Mouse (Mus musculus) heart, postnatal 10 days (tissue): ENCODE data around the gene Ncapd3. TPM values are rescaled to one million over a fixed set of nuclear protein-coding genes. Genes with fewer than 3 reads are reported as not detected.

Experiments
- DNase-seq, 2 experiments: peaks; one replicate each; pipeline ENCODE4 v3.0.0; 2021
- intact Hi-C: fragments of 180-260 bp; cut with DNase I; formaldehyde crosslinking; loops from one replicate; pipeline ENCODE4 v1.15.1; 2025
- total RNA-seq, 2 experiments: library from RNA; stranded (reverse); gene quantifications; 2 replicates each; pipeline ENCODE4 v1.2.3; 2021

Ncapd3 gene
- total RNA-seq, 2 experiments from 2014 or later: 17.6 to 18.6 TPM

DNA sequence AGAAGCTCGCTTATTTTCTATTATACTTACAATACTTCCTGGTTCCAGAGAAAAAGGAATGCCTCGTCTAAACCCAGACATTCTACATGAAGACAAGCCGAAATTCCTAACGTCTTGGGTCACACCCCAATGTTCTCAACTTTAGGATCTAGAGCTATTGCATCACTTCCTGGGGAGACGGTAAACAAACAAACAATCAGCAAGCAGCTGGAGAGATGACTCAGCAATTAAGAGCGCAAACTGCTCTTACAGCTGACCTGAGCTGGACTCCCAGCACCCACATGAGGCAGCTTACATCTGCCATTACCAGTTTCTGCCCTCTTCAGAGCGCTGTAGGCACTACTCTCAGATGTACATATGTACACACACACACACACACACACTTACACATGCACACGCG lies 91.3 kb downstream of the Ncapd3 start:
- no peak for DNase-seq
- intact Hi-C loops: no loop called here

DNA sequence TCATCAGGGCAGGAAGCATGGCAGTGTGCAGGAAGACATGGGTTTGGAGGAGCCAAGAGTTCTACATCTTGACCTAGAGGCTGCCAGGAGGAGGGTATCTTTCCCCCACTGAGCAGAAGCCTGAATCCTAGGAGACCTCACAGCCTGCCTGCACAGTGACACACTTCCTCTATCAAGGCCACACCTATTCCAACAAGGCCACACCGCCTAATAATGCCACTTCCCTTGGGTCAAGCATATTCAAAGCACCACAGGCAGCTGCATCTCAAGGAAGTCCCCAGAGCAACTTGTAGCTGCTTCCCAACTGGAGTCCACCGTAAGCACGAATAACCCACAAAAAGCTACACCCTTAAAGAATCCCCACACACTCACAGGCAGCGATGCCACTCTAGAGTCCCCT lies 92.1 kb downstream of the Ncapd3 start:
- intact Hi-C loops: no loop called here

GRCm38 (mm10) chr9:27122963-27123362 lies 93.0 kb downstream of the Ncapd3 start:
- intact Hi-C loops: no loop called here
- no peak for DNase-seq

More for the DNA sequence above, 92.1 kb downstream of the Ncapd3 start:
- no peak for DNase-seq

GRCm38 (mm10) chr9:27123947-27124346 lies 94.0 kb downstream of the Ncapd3 start:
- intact Hi-C loops: no loop called here
- DNase-seq: no peak

DNA sequence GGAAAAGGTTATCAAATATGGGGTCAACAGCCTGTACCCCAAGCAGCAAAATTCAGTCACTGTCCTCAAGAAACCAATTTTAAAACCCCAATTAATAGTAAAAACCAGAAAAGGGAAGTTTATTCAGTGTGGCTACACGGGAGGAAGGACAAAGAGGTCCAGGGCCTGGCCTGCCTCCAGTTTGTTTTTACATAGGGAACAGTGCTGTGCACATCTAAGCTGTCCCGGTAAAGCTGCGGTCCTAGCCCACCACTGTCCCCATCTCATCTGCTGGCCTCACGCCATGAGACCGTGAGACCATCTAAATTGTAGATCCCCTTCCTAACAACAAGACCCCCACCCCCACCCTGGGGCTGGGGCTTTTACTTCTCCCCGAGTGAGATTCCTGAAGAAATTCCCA lies 95.5 kb downstream of the Ncapd3 start:
- intact Hi-C loops: no loop called here
- DNase-seq: no peak

DNA sequence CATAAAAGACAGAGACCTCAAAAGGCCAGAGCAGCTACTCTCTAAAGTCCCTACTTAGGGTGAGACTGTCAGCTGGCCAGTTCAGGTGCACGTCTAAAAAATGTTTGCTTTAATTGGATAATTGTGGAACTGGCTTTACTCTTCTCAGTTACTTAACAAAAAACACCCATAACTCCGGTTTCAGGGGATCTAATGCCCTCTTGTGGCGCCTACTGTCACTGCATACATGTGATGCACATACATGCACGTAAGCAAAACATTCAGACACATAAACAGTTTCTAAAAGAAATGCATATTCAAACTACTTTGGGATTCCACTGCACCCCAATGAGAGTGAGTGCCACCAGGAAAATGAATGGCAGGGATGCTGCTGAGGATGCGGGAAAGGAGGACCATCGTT lies 96.6 kb downstream of the Ncapd3 start:
- intact Hi-C loops: no loop called here
- no peak for DNase-seq

DNA sequence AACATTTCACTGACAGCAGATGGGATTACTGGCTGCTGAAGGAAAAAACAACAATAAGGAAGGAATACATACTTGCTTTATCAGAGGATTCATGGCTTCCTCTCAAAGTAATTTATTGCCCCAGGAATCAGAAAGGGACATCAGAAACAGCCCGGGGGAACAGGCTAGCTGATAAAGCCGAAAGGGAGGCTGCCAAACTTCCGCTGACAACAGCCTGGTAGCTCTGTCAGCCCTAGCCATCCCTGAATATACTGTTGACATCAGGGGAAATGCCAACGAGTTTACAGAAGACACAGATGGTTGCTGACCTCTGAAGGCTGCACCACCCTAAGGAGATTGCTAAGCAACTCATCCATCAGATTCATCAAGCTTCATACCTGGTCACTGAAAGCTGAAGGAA lies 98.7 kb downstream of the Ncapd3 start:
- DNase-seq: no peak
- intact Hi-C loops: no loop called here

DNA sequence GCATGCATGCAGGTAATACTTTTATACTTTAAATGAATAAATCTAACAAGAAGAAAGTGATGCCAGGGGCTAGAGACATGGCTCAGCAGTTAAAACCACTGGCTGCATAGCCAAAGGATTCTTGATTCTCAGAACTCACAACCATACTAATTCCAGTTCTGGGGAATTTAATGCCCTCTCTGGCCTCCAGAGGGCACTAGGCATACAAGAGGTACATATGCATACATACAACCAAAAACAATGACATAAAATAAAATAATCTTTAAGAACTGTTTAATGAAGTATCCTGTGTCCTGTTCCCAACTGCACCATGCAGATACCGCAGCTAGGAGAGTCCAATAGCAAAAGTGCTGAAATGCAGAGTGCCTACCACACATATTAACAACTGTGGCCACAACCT lies 104.4 kb downstream of the Ncapd3 start:
- intact Hi-C loops: loop anchor here (1.0 to 2.0 kb wide), 2 partner anchors 28 to 42 kb away; no protein-coding TSS in a partner anchor
- DNase-seq: peak; percentile 49 to 57

GRCm38 (mm10) chr9:27135372-27135771 lies 105.4 kb downstream of the Ncapd3 start:
- DNase-seq: no peak
- intact Hi-C loops: loop anchor here (2.0 kb wide), 1 partner anchor 29 kb away; no protein-coding TSS in a partner anchor

GRCm38 (mm10) chr9:27136651-27137050 lies 106.7 kb downstream of the Ncapd3 start:
- intact Hi-C loops: no loop called here
- no peak for DNase-seq

DNA sequence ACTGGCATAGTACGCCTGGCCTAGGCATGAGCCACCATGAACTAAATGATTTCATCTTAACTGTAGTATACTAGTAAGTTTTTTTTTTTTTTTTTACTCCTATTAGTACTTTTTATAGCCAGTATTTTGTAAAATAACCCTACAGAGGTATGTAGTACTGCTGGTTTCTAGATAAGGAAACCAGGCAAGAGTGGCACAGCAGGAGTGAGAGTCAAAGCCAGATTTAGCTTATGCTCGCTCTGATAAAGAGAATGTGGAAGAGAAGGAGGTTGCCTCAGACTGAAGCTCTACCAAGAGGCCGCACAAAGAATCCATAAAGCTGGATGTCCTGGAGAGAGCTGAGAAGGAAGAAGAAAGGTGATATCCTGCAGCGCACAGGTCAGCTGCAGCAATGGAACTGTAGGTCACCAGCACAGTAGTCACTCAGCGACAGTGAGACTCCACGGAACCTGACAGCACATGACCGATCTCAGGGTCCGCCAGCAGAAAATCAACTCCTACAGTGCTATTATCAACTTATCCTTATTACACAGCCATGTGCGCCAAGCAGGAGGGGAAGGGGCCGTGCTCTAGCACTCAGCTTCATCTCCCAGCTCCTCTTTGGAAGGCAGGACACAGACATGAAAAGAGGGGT lies 110.6 kb downstream of the Ncapd3 start:
- intact Hi-C loops: no loop called here
- DNase-seq: no peak

DNA sequence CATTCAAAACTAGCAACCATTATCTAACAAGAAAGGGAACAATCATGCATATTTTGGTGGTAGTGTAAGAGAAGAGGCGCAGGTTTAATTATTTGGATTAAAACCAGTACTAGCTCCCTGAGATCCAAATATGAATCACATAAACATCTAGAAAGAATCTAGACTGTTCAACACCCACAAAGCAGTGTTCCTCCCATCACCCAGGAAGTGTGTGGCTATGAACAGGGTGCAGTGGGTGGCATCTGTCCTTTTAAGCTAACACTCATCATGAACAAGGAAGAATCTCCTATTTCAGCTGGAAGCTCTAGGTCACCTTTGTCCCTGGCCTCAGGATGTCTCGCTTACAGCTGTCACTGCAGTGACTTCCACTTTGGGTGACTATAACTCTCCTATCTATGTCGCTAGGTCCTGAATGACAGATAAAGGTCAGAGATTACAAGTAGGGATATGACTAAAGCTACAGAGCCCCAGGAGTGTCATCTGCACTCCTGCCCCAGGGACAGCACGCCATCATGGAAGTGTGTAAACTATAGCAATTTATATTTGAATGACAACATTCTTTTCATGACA lies 114.4 kb downstream of the Ncapd3 start:
- no peak for DNase-seq
- intact Hi-C loops: no loop called here

Other genes with a start within 250 kb of the Ncapd3 start
- gene Glb1l2, start 223.7 kb upstream of the Ncapd3 start, total RNA-seq: 1 to 10 TPM in 1 of 2 experiments, under 1 TPM in 1; 0.67 to 1.9 TPM
- gene Glb1l3, start 169.3 kb upstream of the Ncapd3 start, total RNA-seq: not detected
- gene Gm1110, start 107.1 kb upstream of the Ncapd3 start, total RNA-seq: not detected
- gene Acad8, start 30.6 kb upstream of the Ncapd3 start, total RNA-seq: 10 to 100 TPM; 52.3 to 54.0 TPM
- gene Thyn1, start 30.5 kb upstream of the Ncapd3 start, total RNA-seq: 10 to 100 TPM; 29.0 to 32.7 TPM
- gene Vps26b, start 110 bp upstream of the Ncapd3 start, total RNA-seq: 10 to 100 TPM; 30.9 to 35.6 TPM
- gene Jam3, start 125.2 kb downstream of the Ncapd3 start, total RNA-seq: 10 to 100 TPM; 21.0 to 22.7 TPM